Mouse (Mus musculus) myocyte (in vitro differentiated cells): ENCODE data around the gene Sphk2.

Experiments
- CEBPB ChIP-seq: IDR thresholded peaks from 2 replicates; pipeline ENCODE4 v1.6.1; 2011; ENCODE audit warnings: mild to moderate bottlenecking, moderate library complexity; ENCODE audit not compliant: poor library complexity, insufficient read depth, severe bottlenecking
- POLR2A ChIP-seq: IDR thresholded peaks from one replicate; pipeline ENCODE4 v1.6.1; 2011; ENCODE audit warnings: low read depth, mild to moderate bottlenecking, control low read depth, moderate library complexity; ENCODE audit not compliant: insufficient read length
- POLR2AphosphoS2 ChIP-seq: IDR thresholded peaks from one replicate; pipeline ENCODE4 v1.6.1; 2011; ENCODE audit warnings: low read depth, control low read depth; ENCODE audit not compliant: insufficient read length
- REST ChIP-seq: IDR thresholded peaks from one replicate; pipeline ENCODE4 v1.6.1; 2011; ENCODE audit warnings: mild to moderate bottlenecking, control low read depth, moderate library complexity; ENCODE audit not compliant: insufficient read depth, insufficient read length
- TCF3 ChIP-seq: IDR thresholded peaks from one replicate; pipeline ENCODE4 v1.6.1; 2011; ENCODE audit warnings: low read depth, control low read depth; ENCODE audit not compliant: insufficient read length

GRCm38 (mm10) chr7:45765995-45766394 lies 48.2 kb upstream of the Sphk2 start:
- TF ChIP-seq REST (no peak), CEBPB (no peak), POLR2A (no peak), POLR2AphosphoS2 (no peak), TCF3 (no peak)
